Mouse (Mus musculus) T-cell, adult 2 months (primary cell): ENCODE results near the gene Ttc30a1.

Source experiments
- DNase-seq: peaks from one replicate; pipeline ENCODE4 v3.0.0; 2022; ENCODE audit warnings: low spot score

The Ttc30a1 gene

DNA sequence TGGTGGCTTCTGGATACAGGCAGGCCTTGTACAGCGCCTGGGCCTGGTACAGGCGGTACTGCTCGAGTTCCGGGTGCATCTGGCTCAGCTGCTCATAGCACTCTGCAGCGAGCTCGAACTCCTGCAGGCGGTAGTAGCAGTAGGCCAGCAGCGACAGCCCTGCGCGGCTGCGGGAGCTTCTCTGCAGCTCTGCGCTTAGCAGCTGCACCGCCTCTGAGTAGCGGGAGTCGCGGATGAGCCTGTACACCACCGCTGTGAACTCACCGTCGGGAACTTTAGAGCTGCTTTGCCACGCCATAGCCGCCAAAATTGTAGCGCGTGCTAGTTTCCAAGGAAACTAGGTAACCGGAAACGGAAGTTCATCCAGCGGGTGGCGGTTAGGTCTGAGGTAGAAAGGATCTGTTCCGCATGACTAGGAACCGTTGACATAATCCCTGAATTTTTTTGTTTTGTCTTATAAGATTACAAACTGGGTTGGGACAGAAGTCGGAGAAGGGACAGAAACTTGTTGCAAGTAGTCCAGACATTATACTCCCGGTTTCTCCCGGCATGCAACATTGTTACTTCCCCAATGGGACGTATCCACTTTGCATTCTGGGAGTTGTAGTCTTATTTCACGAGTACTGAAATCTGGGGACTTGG, at the start of gene Ttc30a1:
Ttc30a1 (minus strand) TSS at position 528 of the 642 bp plus-strand sequence.
- DNase-seq, result peak; percentile 82

DNA sequence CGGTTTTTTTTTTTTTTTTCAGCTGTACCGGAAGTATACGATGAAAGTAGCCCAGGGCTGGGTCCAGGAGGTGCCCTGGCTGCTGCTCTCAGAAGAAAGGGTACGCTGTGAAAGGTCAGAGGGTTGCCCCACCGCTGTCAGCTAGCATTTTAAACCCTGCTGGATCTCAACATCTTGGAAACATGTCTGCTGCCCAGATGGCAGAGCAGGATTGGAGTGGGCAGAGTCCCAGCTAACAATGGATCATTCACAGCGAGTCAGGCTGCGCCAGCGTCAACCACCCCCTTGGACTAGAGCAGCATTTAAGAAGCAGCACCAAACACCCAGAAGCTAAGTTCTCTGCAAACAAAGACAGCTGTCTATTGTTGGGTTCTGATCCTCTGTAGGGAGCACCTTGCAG, 48.3 kb upstream of the Ttc30a1 start:
- no peak for DNase-seq

DNA sequence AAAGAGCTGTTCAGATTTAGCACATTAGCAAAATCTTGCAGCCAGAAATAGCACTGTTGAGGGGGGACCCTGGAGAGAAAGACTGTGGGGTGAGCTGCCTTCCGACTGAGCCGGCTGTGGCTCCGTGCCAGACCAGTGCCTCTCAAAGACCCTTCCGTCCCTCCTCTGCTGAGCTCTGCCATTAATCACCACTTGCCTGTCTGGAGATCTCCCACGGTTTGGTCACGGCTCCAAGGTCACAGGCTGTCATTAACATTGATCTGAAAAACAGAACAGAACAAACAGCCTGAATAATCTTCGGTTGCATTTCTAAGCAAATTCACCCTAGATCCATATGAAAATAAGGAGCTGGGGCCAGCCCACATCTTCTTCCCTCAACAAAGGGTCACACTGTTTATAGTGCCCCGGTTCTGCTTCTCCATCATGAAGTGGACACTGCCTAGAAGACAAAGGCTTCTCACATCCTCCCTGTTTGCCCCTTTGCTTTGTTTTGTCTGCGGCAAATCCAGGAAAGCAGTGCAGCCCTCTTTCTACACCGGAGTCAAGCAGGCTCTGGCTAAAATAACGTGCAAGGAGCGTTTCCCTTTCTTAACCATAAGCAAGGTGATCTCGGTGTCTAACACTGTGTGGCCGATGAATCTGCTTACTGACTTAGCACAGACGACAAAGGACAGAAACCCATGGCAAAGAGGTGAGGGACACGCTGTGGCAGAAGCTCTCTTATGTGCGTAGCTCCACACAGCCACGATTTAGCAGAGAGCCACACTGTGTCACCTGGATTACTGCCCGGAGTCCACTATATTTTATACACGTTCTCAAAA, 47.5 kb upstream of the Ttc30a1 start:
- DNase-seq, result no peak

DNA sequence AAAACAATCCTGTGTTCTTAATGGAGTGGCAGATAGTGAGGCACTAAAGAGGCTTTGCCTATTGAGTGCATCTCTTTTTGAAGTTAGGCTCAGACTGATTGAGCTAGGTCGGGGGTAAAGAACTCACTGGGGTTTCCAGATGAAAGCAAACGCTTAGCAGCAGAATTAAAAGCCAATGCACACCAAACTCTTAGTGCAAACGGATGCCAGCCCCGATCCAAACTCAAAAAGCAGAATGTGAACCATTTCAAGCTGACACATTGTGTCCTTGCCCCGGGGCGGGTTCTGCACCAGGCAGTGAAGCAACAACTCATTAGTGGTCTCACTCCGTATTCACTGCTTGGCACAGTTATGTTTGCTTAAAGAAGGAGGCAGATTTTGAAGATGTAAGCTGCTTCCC, 35.1 kb upstream of the Ttc30a1 start:
- DNase-seq, result no peak

DNA sequence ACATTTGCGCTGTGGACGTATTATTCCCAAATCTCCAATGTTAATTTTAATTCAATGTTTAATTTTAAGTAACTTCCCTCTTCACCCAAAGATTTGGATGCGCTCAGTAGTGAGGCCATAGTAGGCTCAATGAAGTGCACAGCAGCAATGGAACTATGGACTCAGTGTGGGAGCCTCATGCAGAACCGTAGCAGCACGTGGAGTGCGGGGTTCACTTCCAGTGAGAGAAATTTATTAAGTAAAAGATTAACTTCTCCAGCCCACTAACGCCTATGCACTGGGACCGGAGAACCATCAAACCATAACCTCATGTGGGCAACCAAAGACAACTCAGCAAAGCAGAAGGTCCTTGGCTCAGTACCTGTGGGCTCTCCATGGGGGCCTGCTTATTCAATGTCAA, 34.4 kb upstream of the Ttc30a1 start:
- no peak for DNase-seq

DNA sequence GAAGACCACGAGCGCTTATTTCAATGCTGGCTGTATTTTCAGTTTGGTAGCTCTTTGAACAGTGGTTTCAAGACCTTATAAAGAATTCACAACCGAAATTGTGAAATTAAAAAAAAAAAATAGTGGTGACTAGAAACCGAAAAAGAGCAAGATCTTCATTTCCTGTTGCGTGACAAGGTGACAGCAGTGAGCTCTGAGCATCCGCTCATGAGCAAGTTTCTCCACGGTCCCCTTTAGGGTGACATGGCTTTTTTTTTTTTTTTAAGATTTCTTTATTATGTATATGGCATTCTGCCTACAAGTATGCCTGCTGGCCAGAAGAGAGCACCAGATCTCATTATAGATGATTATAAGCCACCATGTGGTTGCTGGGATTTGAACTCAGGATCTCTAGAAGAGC, 33.7 kb upstream of the Ttc30a1 start:
- no peak for DNase-seq

DNA sequence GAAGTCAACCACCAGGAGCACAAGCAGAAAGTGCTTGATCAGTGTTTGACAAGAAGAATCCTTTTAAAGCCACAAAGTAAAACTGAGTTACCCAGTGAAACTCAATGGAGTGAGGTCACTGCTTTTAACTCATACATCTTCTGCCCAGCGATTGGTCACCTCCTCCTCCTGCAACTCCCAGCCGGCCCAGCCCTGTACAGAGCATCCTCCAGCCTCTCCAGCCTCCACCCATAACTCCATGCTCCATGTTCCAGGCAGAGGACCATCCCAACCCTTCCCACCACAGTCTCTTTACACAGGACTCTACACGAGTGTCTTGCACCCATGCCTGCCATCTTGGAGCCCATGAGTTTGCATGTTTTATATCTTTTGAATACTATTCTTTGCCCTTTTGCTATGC, 32.9 kb upstream of the Ttc30a1 start:
- DNase-seq, result no peak

DNA sequence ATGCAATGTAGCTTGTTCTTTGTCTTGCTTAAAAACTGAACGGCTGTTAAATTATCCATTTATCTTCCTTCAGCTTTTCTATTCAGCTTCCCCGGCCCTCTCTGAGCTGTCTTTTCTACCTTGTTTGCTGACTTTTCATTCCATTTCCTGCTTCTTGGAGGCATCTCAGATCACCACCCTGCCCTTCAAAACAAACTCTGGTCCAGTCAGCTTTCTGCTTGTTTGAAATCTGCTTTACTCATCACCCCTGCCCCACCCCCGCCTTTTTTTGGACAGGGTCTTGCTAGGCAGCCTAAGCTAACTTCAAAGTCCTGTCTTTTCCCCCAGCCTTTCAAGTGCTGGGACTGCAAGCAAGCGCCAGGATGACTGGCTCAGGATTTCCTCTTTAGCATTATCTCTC, 24.4 kb upstream of the Ttc30a1 start:
- DNase-seq, result no peak

DNA sequence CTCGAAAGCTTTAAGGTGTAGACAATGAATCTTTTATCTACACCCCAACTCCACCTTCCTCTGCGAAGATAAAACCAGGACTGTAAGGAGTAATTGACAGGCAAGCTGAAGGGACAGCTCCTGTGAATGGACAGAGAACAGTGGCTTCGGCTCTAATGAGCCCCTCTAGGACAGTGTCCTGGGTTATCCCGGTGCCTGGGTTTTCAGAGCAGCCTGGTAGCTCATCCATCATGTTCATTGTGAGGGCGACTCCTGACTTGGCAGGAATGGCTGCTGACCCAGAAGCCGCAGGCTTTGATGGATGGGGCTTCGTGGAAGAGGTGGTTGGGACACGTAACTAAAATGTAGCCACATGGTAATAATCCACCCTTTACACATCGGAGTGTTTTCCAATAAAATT, 21.1 kb upstream of the Ttc30a1 start:
- DNase-seq, result no peak

DNA sequence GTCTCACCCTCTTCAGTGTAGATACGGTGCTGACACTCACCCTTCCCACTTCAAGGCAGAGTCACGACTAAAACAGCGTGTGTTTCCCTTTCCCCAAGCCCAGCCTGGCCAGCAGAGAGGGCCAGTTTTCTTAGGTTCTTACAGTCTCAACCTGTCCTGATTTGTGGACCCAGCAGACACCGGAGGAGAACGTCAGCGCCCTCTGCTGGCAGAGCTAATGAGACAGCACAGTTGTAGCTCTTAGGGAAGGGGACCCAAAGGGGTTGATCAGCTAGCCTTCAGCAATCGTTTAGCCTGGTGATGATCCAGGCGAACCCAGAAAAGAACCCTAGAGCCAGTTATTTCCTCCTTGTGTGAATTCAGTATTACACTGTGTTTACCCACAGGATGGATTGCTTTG, 19.6 kb upstream of the Ttc30a1 start:
- DNase-seq, result peak; percentile 46

DNA sequence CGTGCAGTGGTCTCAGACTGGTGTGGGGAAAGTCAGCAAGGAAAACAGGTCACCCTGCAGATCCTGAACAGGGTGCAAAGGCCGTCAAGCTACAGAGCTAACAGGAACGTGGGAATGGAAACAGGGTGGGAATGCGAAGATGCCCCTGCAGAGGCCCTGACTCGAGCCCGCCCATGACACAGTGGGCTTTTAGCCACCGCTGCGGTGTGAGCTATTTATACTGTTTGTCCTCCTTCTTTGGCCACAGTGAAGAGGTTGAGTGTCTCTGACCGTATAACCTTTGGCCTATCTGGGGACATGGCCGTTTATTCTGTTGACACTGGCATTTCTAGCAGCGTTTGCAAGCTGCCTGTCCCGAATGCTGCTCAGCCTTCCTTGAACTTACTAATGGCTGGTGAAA, 17.9 kb upstream of the Ttc30a1 start:
- DNase-seq, result no peak

DNA sequence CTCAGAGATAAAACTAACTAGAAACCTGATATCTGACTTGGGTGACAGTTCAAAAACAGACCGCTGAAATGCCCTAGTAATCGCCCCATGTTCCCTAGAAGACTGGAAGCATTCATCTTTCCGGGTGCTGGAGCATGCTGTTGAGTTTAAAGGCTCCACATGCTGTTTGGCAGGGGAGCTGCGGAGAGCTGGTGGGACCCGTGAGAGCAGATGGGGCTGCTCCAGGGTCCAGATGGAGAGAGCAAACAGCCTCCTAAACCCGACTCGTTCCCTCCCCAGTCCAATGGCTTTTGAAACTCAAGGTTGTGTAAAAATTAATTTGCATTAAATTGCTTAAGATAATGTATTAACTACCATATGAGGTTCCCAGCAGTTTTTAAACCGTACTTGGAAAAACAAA, 16.9 kb upstream of the Ttc30a1 start:
- DNase-seq, result no peak

DNA sequence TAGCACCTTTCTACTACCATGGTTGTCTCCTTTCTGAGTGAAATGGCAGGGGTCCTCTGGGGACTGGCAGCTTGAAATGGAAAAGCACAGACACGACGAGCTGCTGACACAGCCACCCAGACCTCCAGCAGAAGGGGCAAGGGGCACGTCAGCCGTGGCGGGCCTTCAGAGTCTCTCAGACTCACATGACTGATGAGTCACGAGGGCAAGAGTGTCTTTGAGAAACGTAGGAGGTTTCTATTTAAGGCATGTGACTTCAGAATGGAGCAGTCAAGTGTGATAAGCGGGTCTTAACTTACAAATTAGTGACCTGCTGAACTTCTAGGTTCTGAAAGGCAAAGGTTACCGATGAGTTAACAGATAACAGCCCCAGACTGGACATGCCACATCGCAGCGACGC, 16.0 kb upstream of the Ttc30a1 start:
- DNase-seq, result no peak

DNA sequence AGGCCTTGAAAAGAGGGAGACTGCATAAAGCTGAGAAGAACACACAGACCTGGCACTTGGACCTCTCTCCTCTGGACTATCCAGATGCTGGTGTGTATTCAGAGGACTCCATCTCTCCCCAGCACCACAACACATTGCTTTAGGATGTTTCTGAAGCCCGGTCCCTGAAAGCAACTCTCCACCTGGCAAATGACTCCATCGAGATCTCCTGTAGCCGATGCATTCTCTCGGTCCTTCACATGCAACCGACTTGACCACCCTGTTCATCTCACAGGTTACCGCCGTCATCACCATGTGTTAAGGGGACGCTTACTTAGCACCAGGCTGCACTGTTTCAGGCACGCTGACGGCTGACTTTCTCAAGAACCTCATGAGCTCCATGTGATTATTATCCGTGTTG, 13.1 kb upstream of the Ttc30a1 start:
- no peak for DNase-seq

DNA sequence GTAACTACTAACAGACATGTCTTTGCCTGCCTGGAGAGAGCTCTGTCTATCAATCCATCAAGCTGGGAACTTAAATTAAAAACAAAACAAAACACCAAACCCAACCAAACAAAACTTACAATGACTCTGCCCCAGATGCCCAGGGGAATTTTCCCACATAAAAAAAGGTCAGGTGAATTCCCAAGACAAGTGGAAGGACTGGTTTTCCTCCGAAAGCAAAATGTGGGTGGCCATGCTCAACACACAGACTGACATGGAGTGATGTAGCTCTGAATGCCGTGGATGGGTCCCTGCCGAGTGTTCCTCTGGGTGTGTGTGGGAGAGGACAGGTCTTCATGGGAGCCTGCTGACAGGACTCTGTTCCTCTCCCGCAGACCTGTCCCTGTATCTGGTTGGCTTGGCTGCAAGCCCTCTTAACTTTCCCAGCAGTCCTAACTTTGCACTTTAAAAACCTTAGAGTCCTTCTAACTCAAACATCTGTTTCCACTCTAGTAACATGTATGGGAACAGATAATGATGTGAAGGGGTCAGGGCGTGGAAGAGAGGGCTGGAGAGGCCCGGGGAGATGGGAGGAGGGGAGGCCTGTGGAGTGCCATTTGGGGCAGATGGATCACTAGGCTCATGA, 9.9 kb upstream of the Ttc30a1 start:
- DNase-seq, result no peak

DNA sequence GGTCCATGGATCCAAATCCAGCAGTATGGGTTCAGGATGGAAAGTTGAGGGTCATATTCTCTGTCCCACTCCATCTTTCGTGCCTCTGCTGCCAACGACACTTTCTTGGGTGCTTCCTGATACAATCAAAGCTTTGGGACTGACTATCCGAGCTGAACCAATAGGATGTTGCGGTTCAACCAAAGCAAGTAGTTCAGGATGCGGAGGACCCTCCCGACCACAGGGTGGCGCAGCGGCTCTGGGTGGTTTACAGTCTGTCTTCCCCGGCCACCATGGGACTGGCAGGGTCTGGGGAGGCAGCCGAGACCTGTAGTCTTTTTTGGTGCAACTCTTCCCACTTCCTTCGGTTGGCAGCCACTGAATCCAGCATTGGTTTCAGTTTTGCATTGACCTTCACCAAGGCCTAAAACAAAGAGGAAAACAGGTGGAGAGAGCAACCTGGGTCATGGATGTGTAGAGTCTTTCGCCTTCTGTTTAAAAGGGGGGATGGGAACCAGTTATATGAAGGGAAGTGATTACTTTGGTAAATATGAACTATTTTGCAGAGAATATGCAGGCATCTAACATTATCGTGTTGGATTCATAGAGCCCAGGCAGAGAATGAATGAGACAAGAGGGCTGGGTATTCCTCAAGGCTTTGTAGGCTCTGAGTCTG, 9.2 kb upstream of the Ttc30a1 start:
- DNase-seq, result peak; percentile 74

DNA sequence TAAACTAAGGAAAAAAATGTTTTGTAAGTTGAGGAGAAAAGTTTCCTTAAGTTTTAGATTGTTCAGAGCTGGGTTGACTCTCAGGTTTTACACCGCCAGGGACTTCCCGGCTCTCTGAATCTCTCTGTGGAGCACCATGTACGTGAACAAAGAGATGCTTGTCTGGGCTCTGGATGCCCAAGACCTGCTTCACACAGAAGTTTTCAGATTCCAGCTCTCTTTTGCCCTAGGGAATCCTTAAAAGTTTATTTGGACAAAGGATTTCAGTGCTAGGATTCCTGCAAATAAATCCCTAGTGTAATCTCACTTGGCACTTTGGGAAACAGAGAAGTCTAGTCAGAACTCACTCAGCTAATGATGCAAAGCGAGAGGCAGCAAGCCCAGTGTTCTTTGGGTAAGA, 7.9 kb upstream of the Ttc30a1 start:
- no peak for DNase-seq

DNA sequence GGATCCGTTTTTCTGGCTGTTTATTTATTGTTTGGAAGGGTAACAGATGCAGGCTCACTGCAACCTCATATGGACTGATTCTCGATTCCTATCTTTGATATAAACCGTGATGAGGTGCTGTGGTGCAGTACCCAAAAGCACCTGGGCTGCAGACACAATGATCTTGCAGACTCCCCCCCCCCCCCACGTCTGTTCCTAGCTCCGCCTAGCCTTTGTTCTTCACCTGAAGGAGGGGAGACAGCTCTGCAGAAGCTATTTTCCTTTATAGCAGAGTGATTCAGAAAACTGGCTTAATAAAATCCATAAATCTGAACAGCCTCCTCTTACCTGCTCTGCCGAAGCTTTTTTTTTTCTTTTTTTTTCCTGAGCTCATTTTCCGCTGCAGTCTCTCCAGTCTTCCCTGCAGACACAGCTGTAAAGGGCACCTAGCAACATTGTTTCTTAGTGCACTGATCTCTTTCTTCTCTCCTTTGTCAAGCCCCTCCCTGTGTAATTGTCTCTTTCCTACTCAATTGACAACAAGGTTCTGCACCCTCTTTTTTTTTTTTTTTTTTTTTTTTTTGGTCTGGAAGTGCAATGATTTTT, 7.1 kb upstream of the Ttc30a1 start:
- DNase-seq, result no peak

DNA sequence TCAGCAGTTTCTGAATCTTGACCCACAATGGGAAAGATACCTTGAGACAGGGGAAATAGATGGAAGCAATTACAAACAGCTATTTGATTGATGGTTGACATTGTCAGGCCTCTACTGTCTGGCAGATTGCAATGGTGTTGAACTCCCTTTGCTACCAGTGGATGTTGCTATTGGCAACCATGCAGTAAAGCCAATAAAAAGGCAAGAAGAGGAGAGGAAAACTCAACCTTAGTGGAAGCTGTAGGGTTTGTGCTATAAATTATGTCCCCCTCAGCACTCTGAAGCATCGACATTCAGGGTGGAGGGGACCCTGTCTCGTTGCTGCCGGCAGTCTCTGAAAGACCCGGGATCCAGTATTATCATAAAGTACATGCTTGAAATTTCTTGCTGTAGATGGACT, 6.6 kb upstream of the Ttc30a1 start:
- DNase-seq, result no peak

DNA sequence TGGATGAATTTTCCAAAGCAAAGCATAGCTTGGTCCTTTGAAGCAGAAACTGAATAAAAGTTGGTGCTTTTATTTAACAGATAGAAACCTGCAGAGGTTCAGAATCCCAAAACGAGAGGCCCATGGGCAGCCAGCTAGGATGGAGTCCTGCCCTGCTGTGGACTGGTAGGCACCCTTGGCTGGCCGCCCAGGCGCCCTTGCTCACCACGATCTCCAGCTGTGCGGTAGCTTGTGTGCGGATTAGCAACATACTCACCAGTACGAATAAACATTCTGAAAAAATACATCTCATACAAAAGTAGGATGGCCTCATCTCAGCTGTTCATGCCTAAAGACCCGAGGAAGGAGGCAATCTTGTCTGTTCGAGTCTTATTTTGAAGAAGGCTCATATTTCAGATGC, 6.0 kb upstream of the Ttc30a1 start:
- DNase-seq, result no peak

DNA sequence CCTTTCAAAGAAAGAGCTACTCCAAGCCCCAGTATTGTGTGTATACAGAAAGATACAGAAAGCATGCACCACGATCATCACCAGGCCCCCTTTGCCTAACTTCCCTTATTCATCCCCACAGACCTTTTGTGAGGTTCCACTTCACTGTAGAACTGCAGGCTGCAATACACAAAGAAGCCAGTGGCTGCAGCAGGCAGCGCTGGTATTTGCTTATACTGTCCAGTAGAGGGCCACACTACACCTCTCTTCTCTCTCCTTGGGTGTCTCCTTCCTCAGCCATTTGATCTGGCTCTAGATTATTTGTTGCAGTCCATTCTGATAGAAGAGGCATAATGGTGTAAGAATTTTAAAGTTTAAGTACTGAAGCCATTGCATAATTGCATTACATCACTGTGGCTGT, 3.4 kb upstream of the Ttc30a1 start:
- DNase-seq, result peak; percentile 61

DNA sequence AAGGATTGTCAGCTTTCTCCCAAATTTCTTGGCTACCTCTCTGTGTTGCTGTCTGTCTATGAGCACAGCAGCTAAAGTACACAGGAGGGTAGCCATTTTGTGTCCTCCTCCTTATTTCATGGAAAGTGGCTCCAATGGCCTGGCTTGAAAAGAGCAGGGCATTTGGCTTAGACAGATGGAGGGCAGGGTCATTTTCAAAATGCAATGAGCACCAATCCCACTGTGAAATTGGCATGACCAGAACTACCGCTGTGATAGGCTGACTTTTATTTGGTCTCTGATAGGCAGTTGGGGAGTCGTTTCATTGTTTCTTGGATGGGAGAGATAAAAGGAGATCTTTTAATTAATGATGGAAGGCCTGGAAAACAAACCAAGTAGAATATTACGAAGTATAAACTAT, 2.1 kb upstream of the Ttc30a1 start:
- DNase-seq, result no peak

DNA sequence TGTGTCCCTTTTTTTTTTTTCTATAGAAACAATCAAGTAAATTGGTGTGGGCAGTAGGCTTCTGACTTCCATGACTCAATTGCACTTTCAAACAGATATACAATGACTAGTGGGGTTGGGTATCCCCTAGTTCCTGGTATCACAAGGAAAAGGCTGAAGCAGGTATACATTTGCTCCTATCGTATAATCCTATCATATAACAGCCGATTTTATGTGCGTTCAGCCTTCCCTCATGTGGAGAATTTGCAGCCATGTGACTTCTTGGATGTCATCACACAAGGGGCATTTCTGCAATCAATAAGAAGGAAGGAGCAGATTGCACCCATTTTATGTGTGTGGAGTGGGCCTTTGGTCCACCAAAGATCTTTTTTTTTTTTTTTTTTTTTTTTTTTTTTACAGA, 1.3 kb upstream of the Ttc30a1 start:
- DNase-seq, result no peak
